Mouse (Mus musculus) layer of hippocampus, adult 9-10 months (tissue): ENCODE measurements around the gene Gjd3.
"Not testable (repeated sequence)": the region's sequence is repeated elsewhere in the genome, so short reads cannot be mapped to it uniquely, and the experiment has no call there.

ENCODE experiments used
- DNase-seq: peaks from one replicate; pipeline ENCODE4 v3.0.0; 2022; ENCODE audit warnings: low spot score

Gjd3 gene

GRCm38 (mm10) chr11:98944897-98945604 lies 37.8 kb downstream of the Gjd3 start:
- DNase-seq, result no peak

- no peak for DNase-seq
Measured at GRCm38 (mm10) chr11:98943741-98944461, 38.9 kb downstream of the Gjd3 start.

GRCm38 (mm10) chr11:98942923-98943641 lies 39.7 kb downstream of the Gjd3 start:
- no peak for DNase-seq

GRCm38 (mm10) chr11:98942555-98942922 lies 40.3 kb downstream of the Gjd3 start:
- no peak for DNase-seq

- DNase-seq, result no peak
Measured at GRCm38 (mm10) chr11:98941826-98942550, 40.8 kb downstream of the Gjd3 start.

- DNase-seq, result no peak
Measured at GRCm38 (mm10) chr11:98941341-98941825, 41.4 kb downstream of the Gjd3 start.

GRCm38 (mm10) chr11:98940776-98941175 lies 42.0 kb downstream of the Gjd3 start:
- no peak for DNase-seq

DNA sequence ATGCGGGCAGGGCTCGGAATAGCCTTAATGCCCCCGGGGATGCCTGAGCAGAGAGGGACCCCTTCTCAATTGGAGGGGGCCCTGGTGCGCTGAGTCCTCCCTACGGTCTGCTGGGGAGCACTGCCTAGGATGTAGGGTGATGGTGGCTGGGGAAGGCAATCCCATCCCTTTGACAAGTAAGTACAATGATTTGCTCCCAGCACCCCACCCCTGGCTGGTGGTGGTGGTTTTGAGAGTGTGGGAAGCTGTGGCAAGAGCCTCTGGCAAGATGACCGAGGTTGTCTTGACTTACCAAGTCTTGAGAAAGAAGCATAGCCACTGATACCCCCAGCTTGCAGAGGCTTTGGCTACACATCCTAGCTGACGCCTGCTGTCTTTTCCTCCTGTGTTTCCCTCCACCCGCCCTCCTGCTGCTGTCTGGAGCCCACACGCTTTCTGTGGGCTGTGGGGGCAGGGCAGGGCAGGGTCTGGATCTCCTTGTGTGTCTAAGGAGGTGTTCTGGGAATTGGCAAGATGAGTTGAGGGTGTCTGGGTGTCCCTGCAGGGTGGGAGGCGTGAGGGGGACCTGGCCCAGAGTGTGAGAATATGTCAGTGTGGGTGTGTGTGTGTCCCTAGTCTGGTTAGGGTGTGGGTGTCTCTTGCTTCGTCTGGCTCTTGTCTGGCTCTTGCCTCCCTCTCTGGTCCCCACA lies 42.7 kb downstream of the Gjd3 start:
- no peak for DNase-seq

DNA sequence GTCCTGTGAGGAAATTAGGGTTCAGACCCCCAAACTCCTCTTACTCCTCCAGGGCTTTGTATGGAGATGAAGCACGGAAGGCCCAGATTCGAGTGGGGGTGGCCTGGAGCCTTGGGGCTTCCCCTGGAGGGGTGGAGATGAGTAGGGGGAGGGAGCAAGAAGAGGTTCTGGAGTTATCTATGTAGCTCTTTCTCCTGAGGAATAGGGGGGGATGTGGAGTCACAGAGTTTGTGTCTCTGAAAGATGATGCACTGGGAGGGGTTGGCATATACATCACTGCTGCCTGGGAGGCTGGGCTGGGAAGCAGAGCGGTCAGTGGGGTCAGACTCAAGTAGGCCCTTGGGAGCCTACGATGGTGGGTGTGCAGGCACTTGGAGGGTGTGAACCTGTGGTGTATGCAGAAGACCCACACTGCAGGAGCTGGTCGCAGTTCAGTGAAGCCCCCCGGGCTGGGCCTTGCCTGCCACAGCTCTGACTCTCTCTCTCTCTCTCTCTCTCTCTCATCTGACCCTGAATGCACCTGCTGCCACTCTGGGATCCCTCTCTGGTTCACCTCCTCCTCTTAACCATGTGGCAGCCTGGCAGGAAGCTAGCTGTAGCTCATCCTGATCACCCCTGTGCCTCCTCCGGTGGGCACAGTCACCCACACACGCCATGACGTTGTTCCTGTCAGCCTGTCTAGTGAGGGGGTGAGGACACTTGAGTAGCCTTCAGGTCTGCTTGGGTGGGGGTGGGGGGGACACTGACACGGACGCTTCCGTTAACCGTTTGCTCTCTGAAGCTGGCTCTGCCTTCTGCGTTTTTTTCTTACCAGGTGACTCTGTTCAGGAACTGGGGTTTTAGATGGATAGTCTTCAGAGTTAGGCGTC lies 43.5 kb downstream of the Gjd3 start:
- no peak for DNase-seq

- no peak for DNase-seq
Measured at GRCm38 (mm10) chr11:98938701-98939083, 44.1 kb downstream of the Gjd3 start.

GRCm38 (mm10) chr11:98937914-98938694 lies 44.7 kb downstream of the Gjd3 start:
- no peak for DNase-seq

- DNase-seq, result no peak
Measured at GRCm38 (mm10) chr11:98937410-98937913, 45.4 kb downstream of the Gjd3 start.

DNA sequence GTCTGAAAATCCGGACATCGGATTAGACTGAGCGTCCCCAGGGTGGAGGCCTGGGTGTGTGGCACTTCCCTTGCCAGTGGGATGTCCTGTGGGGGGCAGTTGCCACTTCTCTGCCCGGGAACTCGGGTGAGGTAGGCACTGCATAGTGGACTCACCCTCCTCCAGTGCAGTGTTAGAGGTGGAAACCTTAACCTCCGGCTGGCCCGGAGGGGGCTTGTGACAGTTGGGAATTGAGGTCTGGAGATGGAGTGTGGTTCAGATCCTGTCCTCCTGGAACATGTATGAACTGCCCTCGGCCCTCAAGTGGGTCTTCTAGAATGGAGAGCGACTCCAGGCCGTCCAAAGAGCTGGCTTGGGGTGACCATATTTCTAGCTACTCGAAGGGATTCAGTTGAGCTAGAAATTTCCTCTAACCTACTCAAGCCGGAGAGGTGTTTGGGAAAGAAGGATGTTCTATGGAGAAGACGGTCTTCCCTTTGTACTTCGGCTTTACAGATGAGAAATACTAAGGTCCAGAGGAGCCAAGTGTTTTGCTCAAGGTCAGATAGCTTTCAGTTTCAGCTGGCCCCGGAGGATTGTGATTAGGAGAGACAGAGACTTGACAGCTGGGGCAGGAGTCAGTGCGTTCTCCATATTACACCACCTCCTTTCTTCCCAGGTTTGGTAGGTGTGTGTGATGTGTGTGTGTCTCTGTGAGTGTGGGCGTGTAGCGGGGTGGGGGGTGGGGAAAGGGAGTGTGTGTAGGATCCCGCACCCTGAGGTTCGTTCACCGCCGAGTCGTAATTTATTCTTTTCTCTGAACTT lies 46.0 kb downstream of the Gjd3 start:
- no peak for DNase-seq

GRCm38 (mm10) chr11:98936170-98936569 lies 46.6 kb downstream of the Gjd3 start:
- DNase-seq, result no peak

DNA sequence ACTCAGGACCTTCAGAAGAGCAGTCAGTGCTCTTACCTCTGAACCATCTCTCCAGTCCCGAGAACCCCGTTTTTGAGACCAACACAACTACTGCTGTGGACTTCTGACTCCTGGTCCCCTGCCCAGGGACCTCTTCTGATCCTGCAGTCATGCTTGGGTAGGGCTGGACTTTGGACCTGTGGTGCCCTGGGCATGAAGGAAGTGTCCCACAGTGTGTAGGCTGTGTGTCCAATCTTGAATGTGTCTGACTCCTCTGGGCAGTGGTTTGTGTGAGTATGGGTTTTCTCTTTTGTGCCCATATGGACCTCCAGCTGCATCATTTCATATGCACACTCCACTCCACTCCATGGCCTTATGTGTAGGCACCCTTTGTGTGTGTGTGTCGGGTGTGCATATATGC lies 47.7 kb downstream of the Gjd3 start:
- no peak for DNase-seq

DNA sequence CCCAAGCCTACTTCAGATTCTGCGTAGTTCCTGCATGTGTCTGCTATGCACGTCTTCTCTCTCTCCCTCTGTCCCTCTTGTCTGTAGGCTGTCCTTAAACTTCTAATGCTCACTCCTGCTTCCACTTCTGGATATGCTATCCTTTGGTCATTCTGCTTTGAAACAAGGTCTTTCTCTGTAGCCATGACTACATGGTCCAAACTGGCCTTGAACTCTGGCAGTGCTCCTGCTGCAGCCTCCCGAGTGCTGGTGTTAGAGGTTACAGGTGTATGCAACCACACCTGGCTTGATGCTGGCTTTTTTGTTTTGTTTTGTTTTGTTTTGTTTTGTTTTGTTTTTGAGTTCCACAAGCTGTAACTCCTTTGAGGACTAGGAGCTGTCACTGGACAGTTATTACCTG lies 48.4 kb downstream of the Gjd3 start:
- no peak for DNase-seq

DNA sequence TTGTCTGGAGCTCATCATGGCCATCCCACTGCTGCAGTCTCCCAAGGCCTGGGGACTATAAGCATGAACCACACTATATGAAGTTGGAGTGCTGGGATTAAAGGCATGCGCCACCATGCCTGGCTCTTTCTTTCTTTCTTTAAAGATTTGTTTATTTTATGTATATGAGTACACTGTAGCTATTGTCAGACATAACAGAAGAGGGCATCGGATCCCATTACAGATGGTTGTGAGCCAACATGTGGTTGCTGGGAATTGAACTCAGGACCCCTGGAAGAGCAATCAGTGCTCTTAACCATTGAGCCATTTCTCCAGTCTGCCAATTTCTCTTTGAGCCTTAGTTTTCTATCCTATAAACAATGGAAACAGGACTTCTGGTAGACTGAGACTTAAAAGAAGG lies 49.0 kb downstream of the Gjd3 start:
- not testable (repeated sequence) for DNase-seq

DNA sequence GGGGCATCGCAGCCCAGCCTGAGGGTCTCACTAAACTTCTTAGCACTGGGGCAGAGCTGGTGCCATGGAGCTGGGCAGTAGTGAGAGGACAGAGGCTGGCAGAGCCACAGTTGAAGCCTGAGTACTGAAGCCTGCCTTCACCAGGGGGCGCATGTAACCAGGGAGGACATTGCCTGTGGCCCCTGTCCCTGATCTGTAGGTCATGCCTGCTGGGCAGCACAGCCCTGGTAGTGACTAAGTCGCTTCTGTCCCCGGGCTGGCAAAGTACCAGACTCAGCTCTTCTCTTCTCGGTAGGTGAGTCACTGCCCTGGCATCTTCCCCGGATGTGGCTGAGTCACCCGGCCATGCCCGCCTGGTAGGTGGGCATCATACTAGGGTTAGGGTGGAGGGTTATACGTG lies 49.7 kb downstream of the Gjd3 start:
- DNase-seq, result no peak
